Mouse (Mus musculus): ENCODE results near the gene Col18a1. TPM values are rescaled to one million over a fixed set of nuclear protein-coding genes. Genes with fewer than 3 reads are reported as not detected.

The Col18a1 gene
- total and polyA plus RNA-seq, 2 experiments from 2014 or later, result 11.7 to 28.4 TPM

DNA sequence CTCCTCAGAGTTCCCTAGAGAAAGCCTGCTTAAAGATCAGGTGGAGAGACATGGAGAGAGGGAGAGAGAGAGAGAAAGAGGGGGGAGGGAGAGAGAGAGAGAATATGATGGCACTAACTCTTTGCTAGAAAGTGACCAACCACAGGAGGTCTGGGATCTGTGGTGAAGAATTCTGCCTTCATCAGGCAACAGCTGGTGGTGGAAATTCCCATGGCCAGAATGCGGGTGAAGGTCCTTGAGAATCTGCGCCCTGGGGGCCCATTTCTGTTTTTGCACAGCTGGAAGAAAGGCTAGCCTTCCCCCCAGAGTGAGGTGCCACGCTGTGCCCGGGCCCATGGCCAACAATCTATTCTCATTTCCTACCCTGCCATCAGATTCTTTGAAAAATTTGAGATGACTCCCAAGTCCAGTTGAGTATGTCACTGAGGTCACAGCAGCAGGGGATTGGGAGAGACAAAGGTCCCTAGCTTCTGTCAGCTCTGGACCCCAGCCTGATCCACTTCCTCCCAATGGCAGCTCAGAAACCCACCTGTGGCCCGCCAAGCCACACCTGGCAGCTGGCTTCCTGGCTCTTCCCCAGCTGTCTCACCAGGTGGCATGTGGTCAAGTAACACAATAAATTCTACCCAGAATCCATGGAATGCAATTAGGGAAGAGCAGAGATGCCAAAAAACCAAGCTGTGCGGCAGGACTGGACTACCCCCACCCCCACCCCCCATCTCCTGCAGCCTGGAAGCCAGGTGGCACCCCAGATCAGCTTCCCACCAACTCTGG lies 36.5 kb downstream of the Col18a1 start:
- Histone ChIP-seq H3K4me2 (ENCODE audit: low read depth) (no peak overlapping the region), H3K9me3 (ENCODE audit: low read length) (no peaks in the 10 kb centered on the region), H3K4me1 (ENCODE audit: insufficient read depth) (no peaks in the 10 kb centered on the region), H3K4me3 (ENCODE audit: low read depth, low read length) (no peak overlapping the region), H3K36me3 (ENCODE audit: insufficient read depth) (no peaks in the 10 kb centered on the region), H3K27ac (ENCODE audit: low read depth, low read length) (no peak overlapping the region), H3K27me3 (ENCODE audit: insufficient read depth, low read length) (no peaks in the 10 kb centered on the region), H3K9ac (no peak overlapping the region)
- DNase-seq (peak; percentile 22), ATAC-seq (no peak)
- TF ChIP-seq CTCF (IDR thresholded peaks at IDR 0.05; ENCODE audit: low read depth), result no peak
- 78% methylated on average over 6 of the region's 6 CpGs for WGBS

DNA sequence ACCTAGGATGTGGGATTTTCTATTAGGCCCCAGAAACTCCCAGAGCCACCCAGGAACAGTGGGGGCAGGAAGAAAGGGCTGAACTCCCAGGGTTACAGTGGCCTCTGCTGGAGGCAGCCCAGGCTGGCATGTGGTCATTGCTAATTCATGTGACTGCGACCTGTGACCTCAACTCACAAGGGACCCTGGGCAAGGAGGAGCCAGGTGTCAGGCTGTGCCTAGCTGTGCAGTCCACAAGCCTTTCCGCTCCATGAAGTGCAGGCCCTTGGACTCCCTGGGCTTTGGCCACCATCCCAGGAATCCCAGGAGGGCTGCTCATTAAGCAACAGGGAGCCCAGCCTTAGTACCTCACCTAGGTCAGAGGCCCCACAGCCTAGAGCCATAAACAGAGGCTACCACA lies 38.4 kb downstream of the Col18a1 start:
- Histone ChIP-seq H3K27ac (ENCODE audit: low read depth, low read length) (no peak overlapping the region), H3K9ac (no peak overlapping the region), H3K27me3 (ENCODE audit: insufficient read depth, low read length) (no peaks in the 10 kb centered on the region), H3K36me3 (ENCODE audit: insufficient read depth) (no peaks in the 10 kb centered on the region), H3K9me3 (ENCODE audit: low read length) (no peaks in the 10 kb centered on the region), H3K4me2 (ENCODE audit: low read depth) (no peak overlapping the region), H3K4me1 (ENCODE audit: insufficient read depth) (no peaks in the 10 kb centered on the region), H3K4me3 (ENCODE audit: low read depth, low read length) (no peak overlapping the region)
- 81% methylated on average over 2 of the region's 2 CpGs for WGBS
- DNase-seq, result no peak
- ATAC-seq, result no peak
- TF ChIP-seq CTCF (IDR thresholded peaks at IDR 0.05; ENCODE audit: low read depth), result 0 out of 2 replicates have a peak, but pooled peaks have one; percentile 17

DNA sequence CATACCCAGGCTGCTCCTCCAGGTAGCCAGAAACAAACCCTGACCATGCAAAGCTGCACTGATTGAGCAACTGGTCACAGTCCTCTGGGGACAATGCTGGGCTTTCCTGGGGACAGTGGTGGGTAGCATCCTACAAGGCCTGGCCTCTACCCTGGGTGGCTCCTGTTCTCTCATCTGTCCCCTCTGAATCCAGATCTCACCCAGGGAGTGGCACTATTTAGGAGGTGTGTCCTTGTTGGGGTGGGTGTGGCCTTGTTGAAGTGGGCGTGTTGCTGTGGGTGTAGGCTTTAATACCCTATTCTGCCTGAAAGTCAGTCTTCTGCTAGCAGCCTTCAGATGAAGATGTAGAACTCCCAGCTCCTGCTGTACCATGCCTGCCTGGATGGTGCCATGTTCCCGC lies 39.8 kb downstream of the Col18a1 start:
- DNase-seq (no peak), ATAC-seq (no peak)
- no peaks in the 10 kb centered on the region for H3K9me3 ChIP-seq (ENCODE audit: low read length)
- no peak overlapping the region for H3K9ac ChIP-seq
- H3K4me2 ChIP-seq (ENCODE audit: low read depth), result no peak overlapping the region
- 91% methylated on average over 2 of the region's 2 CpGs for WGBS
- H3K4me3 ChIP-seq (ENCODE audit: low read depth, low read length), result no peak overlapping the region
- no peak overlapping the region for H3K27ac ChIP-seq (ENCODE audit: low read depth, low read length)
- H3K4me1 ChIP-seq (ENCODE audit: insufficient read depth), result no peaks in the 10 kb centered on the region
- no peak for TF ChIP-seq CTCF (IDR thresholded peaks at IDR 0.05; ENCODE audit: low read depth)
- no peaks in the 10 kb centered on the region for H3K27me3 ChIP-seq (ENCODE audit: insufficient read depth, low read length)
- H3K36me3 ChIP-seq (ENCODE audit: insufficient read depth), result no peaks in the 10 kb centered on the region

GRCm38 (mm10) chr10:77125078-77125731 lies 41.1 kb downstream of the Col18a1 start:
- Histone ChIP-seq H3K36me3 (ENCODE audit: insufficient read depth) (no peaks in the 10 kb centered on the region), H3K9me3 (ENCODE audit: low read length) (no peaks in the 10 kb centered on the region), H3K27me3 (ENCODE audit: insufficient read depth, low read length) (no peaks in the 10 kb centered on the region), H3K4me1 (ENCODE audit: insufficient read depth) (no peaks in the 10 kb centered on the region), H3K4me3 (ENCODE audit: low read depth, low read length) (no peak overlapping the region), H3K9ac (no peak overlapping the region), H3K27ac (ENCODE audit: low read depth, low read length) (no peak overlapping the region), H3K4me2 (ENCODE audit: low read depth) (no peak overlapping the region)
- WGBS, result 83% methylated on average over 18 of the region's 18 CpGs
- DNase-seq, result no peak
- ATAC-seq, result no peak
- no peak for TF ChIP-seq CTCF (IDR thresholded peaks at IDR 0.05; ENCODE audit: low read depth)

GRCm38 (mm10) chr10:77123953-77124352 lies 42.4 kb downstream of the Col18a1 start:
- H3K27ac ChIP-seq (ENCODE audit: low read depth, low read length), result no peak overlapping the region
- H3K27me3 ChIP-seq (ENCODE audit: insufficient read depth, low read length), result no peaks in the 10 kb centered on the region
- H3K4me1 ChIP-seq (ENCODE audit: insufficient read depth), result no peaks in the 10 kb centered on the region
- ATAC-seq, result peak; percentile 18; the same call in 1 of the 2 replicates
- no peak overlapping the region for H3K4me2 ChIP-seq (ENCODE audit: low read depth)
- H3K9ac ChIP-seq, result no peak overlapping the region
- H3K4me3 ChIP-seq (ENCODE audit: low read depth, low read length), result no peak overlapping the region
- TF ChIP-seq CTCF (IDR thresholded peaks at IDR 0.05; ENCODE audit: low read depth), result no peak
- H3K36me3 ChIP-seq (ENCODE audit: insufficient read depth), result no peaks in the 10 kb centered on the region
- peak; percentile 21 for DNase-seq
- 34% methylated on average over 8 of the region's 8 CpGs for WGBS
- no peaks in the 10 kb centered on the region for H3K9me3 ChIP-seq (ENCODE audit: low read length)

GRCm38 (mm10) chr10:77121287-77122022 lies 44.9 kb downstream of the Col18a1 start:
- 93% methylated on average over 8 of the region's 8 CpGs for WGBS
- Histone ChIP-seq H3K9me3 (ENCODE audit: low read length) (no peaks in the 10 kb centered on the region), H3K4me1 (ENCODE audit: insufficient read depth) (no peaks in the 10 kb centered on the region), H3K36me3 (ENCODE audit: insufficient read depth) (no peaks in the 10 kb centered on the region), H3K27ac (ENCODE audit: low read depth, low read length) (no peak overlapping the region), H3K4me3 (ENCODE audit: low read depth, low read length) (no peak overlapping the region), H3K27me3 (ENCODE audit: insufficient read depth, low read length) (no peaks in the 10 kb centered on the region), H3K9ac (no peak overlapping the region), H3K4me2 (ENCODE audit: low read depth) (no peak overlapping the region)
- ATAC-seq (no peak), DNase-seq (no peak)
- no peak for TF ChIP-seq CTCF (IDR thresholded peaks at IDR 0.05; ENCODE audit: low read depth)

GRCm38 (mm10) chr10:77120501-77120900 lies 45.8 kb downstream of the Col18a1 start:
- Histone ChIP-seq H3K4me1 (ENCODE audit: insufficient read depth) (no peaks in the 10 kb centered on the region), H3K9me3 (ENCODE audit: low read length) (no peaks in the 10 kb centered on the region), H3K9ac (no peak overlapping the region), H3K36me3 (ENCODE audit: insufficient read depth) (no peaks in the 10 kb centered on the region), H3K4me3 (ENCODE audit: low read depth, low read length) (no peak overlapping the region), H3K27ac (ENCODE audit: low read depth, low read length) (no peak overlapping the region), H3K27me3 (ENCODE audit: insufficient read depth, low read length) (no peaks in the 10 kb centered on the region), H3K4me2 (ENCODE audit: low read depth) (no peak overlapping the region)
- no peak for ATAC-seq
- peak; percentile 30; the same call in 1 of the 2 replicates for TF ChIP-seq CTCF (IDR thresholded peaks at IDR 0.05; ENCODE audit: low read depth)
- DNase-seq, result no peak
- 83% methylated on average over 4 of the region's 4 CpGs for WGBS
